Mouse (Mus musculus) CH12.LX (cell line): ENCODE data around the gene Ipo7. TPM values are rescaled to one million over a fixed set of nuclear protein-coding genes. Genes with fewer than 3 reads are reported as not detected.
"Not testable (repeated sequence)": the region's sequence is repeated elsewhere in the genome, so short reads cannot be mapped to it uniquely, and the experiment has no call there.

Experiments
- DNase-seq: peaks from one replicate; pipeline ENCODE4 v3.0.0-alpha.2; 2013; ENCODE audit errors: extremely low read depth
- H3K27ac ChIP-seq: 2 replicates; pipeline ENCODE4 v1.5.1; 2012; ENCODE audit warnings: low read depth, mild to moderate bottlenecking, control low read depth, moderate library complexity; ENCODE audit not compliant: insufficient read depth
- H3K27me3 ChIP-seq: replicated peaks from 2 replicates; pipeline ENCODE3; 2012; ENCODE audit warnings: inconsistent platforms
- H3K36me3 ChIP-seq, 2 experiments: replicated peaks in 1 of 2; 2 replicates each; pipeline versions ENCODE3 to v1.6.1; 2012; ENCODE audit warnings: inconsistent platforms in 1 of 2, low read length in 1 of 2, mild to moderate bottlenecking in 1 of 2, mixed read lengths in 1 of 2, moderate library complexity in 1 of 2; ENCODE audit not compliant: control insufficient read depth in 1 of 2, insufficient read depth in 1 of 2
- H3K4me1 ChIP-seq, 2 experiments: 2 replicates each; pipeline ENCODE4 v1.6.1; 2012; ENCODE audit warnings: inconsistent platforms in 1 of 2, moderate library complexity in 1 of 2; ENCODE audit not compliant: insufficient read depth in 2 of 2, control insufficient read depth in 1 of 2
- H3K4me2 ChIP-seq: 2 replicates; pipeline ENCODE4 v1.6.1; 2012; ENCODE audit warnings: low read depth, mild to moderate bottlenecking, control low read depth; ENCODE audit not compliant: poor library complexity, insufficient read depth, severe bottlenecking
- H3K4me3 ChIP-seq, 3 experiments: fragments of 150-350 bp in 1 of 3; sonication (generic) in 1 of 3; replicated peaks in 1 of 3; 2 replicates each; pipeline versions ENCODE3 to v1.5.1; 2011 to 2012; ENCODE audit warnings: low read depth in 2 of 3, low read length in 2 of 3, mild to moderate bottlenecking in 2 of 3, moderate library complexity in 2 of 3, control low read depth in 1 of 3, improper control_type of control experiment in 1 of 3, inconsistent platforms in 1 of 3, mixed read lengths in 1 of 3; ENCODE audit not compliant: poor library complexity in 1 of 3
- H3K79me2 ChIP-seq: replicated peaks from 2 replicates; pipeline ENCODE4 v1.6.1; 2012; ENCODE audit warnings: mild to moderate bottlenecking, moderate library complexity; ENCODE audit not compliant: control insufficient read depth, poor library complexity, insufficient read depth, severe bottlenecking; ENCODE audit errors: extremely low read depth
- H3K9ac ChIP-seq: 2 replicates; pipeline ENCODE4 v1.6.1; 2012; ENCODE audit warnings: low read depth, mild to moderate bottlenecking, control low read depth, moderate library complexity; ENCODE audit not compliant: insufficient read depth
- H3K9me3 ChIP-seq: replicated peaks from 2 replicates; pipeline ENCODE3; 2012; ENCODE audit warnings: low read length, inconsistent platforms, mixed read lengths
- BHLHE40 ChIP-seq: IDR thresholded peaks from 2 replicates; pipeline ENCODE4 v1.6.1; 2011; ENCODE audit warnings: mild to moderate bottlenecking, low read depth, low read length, improper control_type of control experiment
- CTCF ChIP-seq, 2 experiments: IDR thresholded peaks in 1 of 2; conservative IDR thresholded peaks in 1 of 2; 2 replicates each; pipeline ENCODE4 v1.5.1; 2011 to 2012; ENCODE audit warnings: low read depth in 2 of 2, low read length in 2 of 2, improper control_type of control experiment in 1 of 2, inconsistent platforms in 1 of 2, mild to moderate bottlenecking in 1 of 2, moderate library complexity in 1 of 2
- EP300 ChIP-seq: IDR thresholded peaks from 2 replicates; pipeline ENCODE4 v1.6.1; 2011; ENCODE audit warnings: low read length, improper control_type of control experiment
- HCFC1 ChIP-seq: IDR thresholded peaks from 2 replicates; pipeline ENCODE4 v1.6.1; 2012; ENCODE audit warnings: low read depth, mild to moderate bottlenecking, inconsistent platforms, low read length, improper control_type of control experiment
- JUND ChIP-seq: conservative IDR thresholded peaks from 2 replicates; pipeline ENCODE4 v1.6.1; 2011; ENCODE audit warnings: low read depth, low read length, improper control_type of control experiment
- MAFK ChIP-seq: IDR thresholded peaks from 2 replicates; pipeline ENCODE4 v1.6.1; 2011; ENCODE audit warnings: low read length, improper control_type of control experiment; ENCODE audit not compliant: insufficient replicate concordance
- MAX ChIP-seq: IDR thresholded peaks from 2 replicates; pipeline ENCODE4 v1.6.1; 2011; ENCODE audit warnings: low read length, improper control_type of control experiment
- MAZ ChIP-seq: IDR thresholded peaks from 2 replicates; pipeline ENCODE4 v1.6.1; 2012; ENCODE audit warnings: low read depth, mild to moderate bottlenecking, inconsistent platforms, low read length, improper control_type of control experiment, moderate library complexity
- MEF2A ChIP-seq: IDR thresholded peaks from 2 replicates; pipeline ENCODE4 v1.6.1; 2014; ENCODE audit warnings: low read depth, mild to moderate bottlenecking, inconsistent platforms, low read length, improper control_type of control experiment, borderline replicate concordance
- MXI1 ChIP-seq: IDR thresholded peaks from 2 replicates; pipeline ENCODE4 v1.6.1; 2011; ENCODE audit warnings: mild to moderate bottlenecking, low read depth, low read length, improper control_type of control experiment
- MYC ChIP-seq: IDR thresholded peaks from 2 replicates; pipeline ENCODE4 v1.6.1; 2011; ENCODE audit warnings: low read depth, mild to moderate bottlenecking, improper control_type of control experiment, low read length
- NELFE ChIP-seq: IDR thresholded peaks from 2 replicates; pipeline ENCODE4 v1.6.1; 2011; ENCODE audit warnings: low read depth, low read length, improper control_type of control experiment
- PAX5 ChIP-seq: IDR thresholded peaks from 2 replicates; pipeline ENCODE4 v1.6.1; 2012; ENCODE audit warnings: low read length, inconsistent platforms, mixed read lengths
- POLR2AphosphoS2 ChIP-seq: IDR thresholded peaks from 2 replicates; pipeline ENCODE4 v1.6.1; 2011; ENCODE audit warnings: low read depth, low read length, improper control_type of control experiment
- RAD21 ChIP-seq: IDR thresholded peaks from 2 replicates; pipeline ENCODE4 v1.6.1; 2011; ENCODE audit warnings: low read depth, mild to moderate bottlenecking, low read length, improper control_type of control experiment, moderate library complexity
- SMC3 ChIP-seq: IDR thresholded peaks from 2 replicates; pipeline ENCODE4 v1.6.1; 2011; ENCODE audit warnings: low read depth, low read length, improper control_type of control experiment
- TCF12 ChIP-seq: IDR thresholded peaks from 2 replicates; pipeline ENCODE4 v1.6.1; 2014; ENCODE audit warnings: low read depth, mild to moderate bottlenecking, inconsistent platforms, low read length, improper control_type of control experiment
- UBTF ChIP-seq: IDR thresholded peaks from 2 replicates; pipeline ENCODE4 v1.6.1; 2012; ENCODE audit warnings: low read depth, mild to moderate bottlenecking, inconsistent platforms, low read length, improper control_type of control experiment, moderate library complexity
- USF1 ChIP-seq: IDR thresholded peaks from 2 replicates; pipeline ENCODE4 v1.6.1; 2014; ENCODE audit warnings: low read depth, mild to moderate bottlenecking, inconsistent platforms, low read length, improper control_type of control experiment
- ZC3H11A ChIP-seq: IDR thresholded peaks from 2 replicates; pipeline ENCODE4 v1.6.1; 2012; ENCODE audit warnings: low read depth, mild to moderate bottlenecking, inconsistent platforms, low read length, improper control_type of control experiment
- ZKSCAN1 ChIP-seq: IDR thresholded peaks from 2 replicates; pipeline ENCODE4 v1.6.1; 2012; ENCODE audit warnings: low read depth, inconsistent platforms, low read length, improper control_type of control experiment, borderline replicate concordance
- dilution Hi-C: fragments of 300-500 bp; cut with MboI; formaldehyde crosslinking; loops from 2 replicates; pipeline ENCODE4 v1.14.3; 2020; ENCODE audit warnings: low sequenced_read_pairs; ENCODE audit not compliant: extremely low pct_unique_long_range_greater_than_20kb, extremely low pct_ligation_motif_present
- in situ Hi-C: fragments of 300-500 bp; cut with MboI; formaldehyde crosslinking; loops from 3 replicates; pipeline ENCODE4 v1.14.3; 2019; ENCODE audit warnings: low sequenced_read_pairs, low pct_ligation_motif_present, low pct_unique_long_range_greater_than_20kb, mixed read lengths
- polyA plus RNA-seq: library from polyadenylated mRNA; unstranded; fragments of >175 nt; gene quantifications from 2 replicates; pipeline ENCODE4 v1.2.1, GENCODE M21; 2012; ENCODE audit warnings: low read depth; ENCODE audit not compliant: insufficient read length
- total RNA-seq, 2 experiments: library from RNA; depleted of rRNA; stranded (reverse); fragments of 300-350 nt in 1 of 2; fragments of >200 nt in 1 of 2; gene quantifications; 2 replicates each; pipeline ENCODE4 v1.2.3; 2012 to 2014

Ipo7 gene
- total and polyA plus RNA-seq, 3 experiments: 126 to 183 (median 181) TPM

DNA sequence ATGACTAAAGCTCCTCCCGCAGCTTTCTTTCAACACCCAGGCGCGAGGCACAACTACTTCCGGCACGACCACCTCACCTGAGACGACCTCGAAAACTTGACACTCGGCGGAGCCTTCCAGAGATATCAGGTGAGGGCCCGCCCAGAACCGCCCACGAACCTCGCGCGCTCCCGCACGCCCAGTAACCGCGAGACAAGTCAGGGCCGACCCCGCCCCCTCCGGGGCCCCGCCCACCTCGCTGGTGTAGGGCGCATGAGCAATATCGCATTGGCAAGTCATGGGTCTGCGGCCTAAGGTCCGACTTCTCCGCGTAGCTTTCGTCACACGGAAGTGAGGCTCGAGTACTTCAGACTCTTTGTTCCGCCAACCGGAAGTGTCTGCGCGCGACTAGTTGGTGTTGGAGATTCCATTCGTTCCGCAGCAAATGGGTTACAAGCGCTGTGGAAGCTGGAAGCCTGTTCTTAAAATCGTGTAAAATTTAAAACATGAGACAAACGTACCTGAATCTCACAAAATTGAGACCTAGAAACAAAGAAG, 31.9 kb upstream of the Ipo7 start (continued):
- TF ChIP-seq MXI1 (peak; percentile 87), MAZ (peak; percentile 65; the same call in 1 of the 2 replicates), UBTF (peak; percentile 78; the same call in 1 of the 2 replicates), POLR2AphosphoS2 (no peak; the same call in 1 of the 2 replicates), EP300 (no peak), USF1 (no peak), ZKSCAN1 (no peak), MEF2A (peak; percentile 49; the same call in 1 of the 2 replicates), PAX5 (no peak), HCFC1 (peak; percentile 93), BHLHE40 (peak; percentile 40), MYC (no peak; the same call in 1 of the 2 replicates), TCF12 (peak; percentile 74; the same call in 1 of the 2 replicates), MAFK (0 out of 2 replicates have a peak, but pooled peaks have one; percentile 42), ZC3H11A (no peak)

DNA sequence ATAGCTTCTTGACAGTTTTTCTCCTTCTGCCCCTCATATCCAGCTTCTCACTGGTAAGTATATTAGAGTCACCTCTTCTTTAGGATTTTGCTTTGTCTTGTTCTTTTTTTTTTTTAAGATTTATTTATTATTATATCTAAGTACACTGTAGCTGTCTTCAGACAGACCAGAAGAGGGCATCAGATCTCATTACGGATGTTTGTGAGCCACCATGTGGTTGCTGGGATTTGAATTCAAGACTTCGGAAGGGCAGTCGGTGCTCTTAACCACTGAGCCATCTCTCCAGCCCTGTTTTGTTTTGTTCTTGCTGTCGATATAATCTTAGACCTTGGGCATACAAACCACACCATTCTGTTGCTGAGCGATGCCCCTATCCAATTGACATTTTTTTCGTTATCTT, 31.3 kb upstream of the Ipo7 start, which contains the start of gene Tmem41b:
Gene Tmem41b, minus strand, starts transcription at position 155 of the 400 bp plus-strand sequence.
- dilution Hi-C loops, H3K27me3 ChIP-seq, in situ Hi-C loops, H3K9me3 ChIP-seq, H3K27ac ChIP-seq: not testable (repeated sequence)
- H3K79me2 ChIP-seq: peaks cover 12% of the 10 kb centered on the region
- peak within 1 kb of the TSS; percentile 81 for H3K9ac ChIP-seq
- TF ChIP-seq SMC3 (0 out of 2 replicates have a peak, but pooled peaks have one; percentile 10), NELFE (0 out of 2 replicates have a peak, but pooled peaks have one; percentile 11), RAD21 (peak; percentile 8; the same call in 1 of the 2 replicates), MYC (peak; percentile 81), MAX (peak; percentile 11; the same call in 1 of the 2 replicates), CTCF (conservative IDR thresholded peaks at IDR 0.05 in 1 of 2, IDR thresholded peaks at IDR 0.05 in 1 of 2; ENCODE audit: low read depth in 2 of 2, low read length in 2 of 2) (peak in 1 of 2 experiments; percentile 42; a peak in 2 of 4 replicates), JUND (0 out of 2 replicates have a peak, but pooled peaks have one; percentile 1)
- DNase-seq: peak; percentile 29
- H3K4me1 ChIP-seq: peaks cover 0 to 18% of the 10 kb centered on the region in 2 experiments; a peak in 1 of 4 replicates
- peak within 1 kb of the TSS; percentile 70 to 86 (median 79) for H3K4me3 ChIP-seq
- peak within 1 kb of the TSS; percentile 79 for H3K4me2 ChIP-seq
- peaks cover 8 to 19% of the 10 kb centered on the region in 2 experiments for H3K36me3 ChIP-seq
